Mouse (Mus musculus) CH12.LX (cell line): ENCODE measurements around the gene Bicdl1. TPM values are rescaled to one million over a fixed set of nuclear protein-coding genes. Genes with fewer than 3 reads are reported as not detected.

Experiments
- DNase-seq: peaks from one replicate; pipeline ENCODE4 v3.0.0-alpha.2; 2013; ENCODE audit errors: extremely low read depth
- H3K27ac ChIP-seq: 2 replicates; pipeline ENCODE4 v1.5.1; 2012; ENCODE audit warnings: low read depth, mild to moderate bottlenecking, control low read depth, moderate library complexity; ENCODE audit not compliant: insufficient read depth
- H3K27me3 ChIP-seq: replicated peaks from 2 replicates; pipeline ENCODE3; 2012; ENCODE audit warnings: inconsistent platforms
- H3K36me3 ChIP-seq, 2 experiments: replicated peaks in 1 of 2; 2 replicates each; pipeline versions ENCODE3 to v1.6.1; 2012; ENCODE audit warnings: inconsistent platforms in 1 of 2, low read length in 1 of 2, mild to moderate bottlenecking in 1 of 2, mixed read lengths in 1 of 2, moderate library complexity in 1 of 2; ENCODE audit not compliant: control insufficient read depth in 1 of 2, insufficient read depth in 1 of 2
- H3K4me1 ChIP-seq, 2 experiments: 2 replicates each; pipeline ENCODE4 v1.6.1; 2012; ENCODE audit warnings: inconsistent platforms in 1 of 2, moderate library complexity in 1 of 2; ENCODE audit not compliant: insufficient read depth in 2 of 2, control insufficient read depth in 1 of 2
- H3K4me2 ChIP-seq: 2 replicates; pipeline ENCODE4 v1.6.1; 2012; ENCODE audit warnings: low read depth, mild to moderate bottlenecking, control low read depth; ENCODE audit not compliant: poor library complexity, insufficient read depth, severe bottlenecking
- H3K4me3 ChIP-seq, 3 experiments: fragments of 150-350 bp in 1 of 3; sonication (generic) in 1 of 3; replicated peaks in 1 of 3; 2 replicates each; pipeline versions ENCODE3 to v1.5.1; 2011 to 2012; ENCODE audit warnings: low read depth in 2 of 3, low read length in 2 of 3, mild to moderate bottlenecking in 2 of 3, moderate library complexity in 2 of 3, control low read depth in 1 of 3, improper control_type of control experiment in 1 of 3, inconsistent platforms in 1 of 3, mixed read lengths in 1 of 3; ENCODE audit not compliant: poor library complexity in 1 of 3
- H3K79me2 ChIP-seq: replicated peaks from 2 replicates; pipeline ENCODE4 v1.6.1; 2012; ENCODE audit warnings: mild to moderate bottlenecking, moderate library complexity; ENCODE audit not compliant: control insufficient read depth, poor library complexity, insufficient read depth, severe bottlenecking; ENCODE audit errors: extremely low read depth
- H3K9ac ChIP-seq: 2 replicates; pipeline ENCODE4 v1.6.1; 2012; ENCODE audit warnings: low read depth, mild to moderate bottlenecking, control low read depth, moderate library complexity; ENCODE audit not compliant: insufficient read depth
- H3K9me3 ChIP-seq: replicated peaks from 2 replicates; pipeline ENCODE3; 2012; ENCODE audit warnings: low read length, inconsistent platforms, mixed read lengths
- CHD2 ChIP-seq: IDR thresholded peaks from 2 replicates; pipeline ENCODE4 v1.6.1; 2011; ENCODE audit warnings: low read length, improper control_type of control experiment
- CTCF ChIP-seq, 2 experiments: IDR thresholded peaks in 1 of 2; conservative IDR thresholded peaks in 1 of 2; 2 replicates each; pipeline ENCODE4 v1.5.1; 2011 to 2012; ENCODE audit warnings: low read depth in 2 of 2, low read length in 2 of 2, improper control_type of control experiment in 1 of 2, inconsistent platforms in 1 of 2, mild to moderate bottlenecking in 1 of 2, moderate library complexity in 1 of 2
- E2F4 ChIP-seq: IDR thresholded peaks from 2 replicates; pipeline ENCODE4 v1.6.1; 2011; ENCODE audit warnings: low read depth, low read length, improper control_type of control experiment; ENCODE audit not compliant: insufficient replicate concordance
- EP300 ChIP-seq: IDR thresholded peaks from 2 replicates; pipeline ENCODE4 v1.6.1; 2011; ENCODE audit warnings: low read length, improper control_type of control experiment
- GABPA ChIP-seq: IDR thresholded peaks from 2 replicates; pipeline ENCODE4 v1.6.1; 2012; ENCODE audit warnings: low read depth, low read length, improper control_type of control experiment, inconsistent platforms; ENCODE audit not compliant: insufficient replicate concordance
- JUN ChIP-seq: IDR thresholded peaks from 2 replicates; pipeline ENCODE4 v1.6.1; 2011; ENCODE audit warnings: low read depth, mild to moderate bottlenecking, low read length, improper control_type of control experiment, moderate library complexity; ENCODE audit not compliant: insufficient read depth
- JUND ChIP-seq: conservative IDR thresholded peaks from 2 replicates; pipeline ENCODE4 v1.6.1; 2011; ENCODE audit warnings: low read depth, low read length, improper control_type of control experiment
- KAT2A ChIP-seq: IDR thresholded peaks from 2 replicates; pipeline ENCODE4 v1.6.1; 2012; ENCODE audit warnings: low read length, improper control_type of control experiment, inconsistent platforms; ENCODE audit not compliant: insufficient replicate concordance
- MAZ ChIP-seq: IDR thresholded peaks from 2 replicates; pipeline ENCODE4 v1.6.1; 2012; ENCODE audit warnings: low read depth, mild to moderate bottlenecking, inconsistent platforms, low read length, improper control_type of control experiment, moderate library complexity
- MEF2A ChIP-seq: IDR thresholded peaks from 2 replicates; pipeline ENCODE4 v1.6.1; 2014; ENCODE audit warnings: low read depth, mild to moderate bottlenecking, inconsistent platforms, low read length, improper control_type of control experiment, borderline replicate concordance
- MXI1 ChIP-seq: IDR thresholded peaks from 2 replicates; pipeline ENCODE4 v1.6.1; 2011; ENCODE audit warnings: mild to moderate bottlenecking, low read depth, low read length, improper control_type of control experiment
- MYC ChIP-seq: IDR thresholded peaks from 2 replicates; pipeline ENCODE4 v1.6.1; 2011; ENCODE audit warnings: low read depth, mild to moderate bottlenecking, improper control_type of control experiment, low read length
- NELFE ChIP-seq: IDR thresholded peaks from 2 replicates; pipeline ENCODE4 v1.6.1; 2011; ENCODE audit warnings: low read depth, low read length, improper control_type of control experiment
- PAX5 ChIP-seq: IDR thresholded peaks from 2 replicates; pipeline ENCODE4 v1.6.1; 2012; ENCODE audit warnings: low read length, inconsistent platforms, mixed read lengths
- POLR2A ChIP-seq: IDR thresholded peaks from 2 replicates; pipeline ENCODE4 v1.6.1; 2011; ENCODE audit warnings: low read depth, mild to moderate bottlenecking, improper control_type of control experiment, low read length
- RAD21 ChIP-seq: IDR thresholded peaks from 2 replicates; pipeline ENCODE4 v1.6.1; 2011; ENCODE audit warnings: low read depth, mild to moderate bottlenecking, low read length, improper control_type of control experiment, moderate library complexity
- SIN3A ChIP-seq: IDR thresholded peaks from 2 replicates; pipeline ENCODE4 v1.6.1; 2012; ENCODE audit warnings: low read length, improper control_type of control experiment, inconsistent platforms
- SMC3 ChIP-seq: IDR thresholded peaks from 2 replicates; pipeline ENCODE4 v1.6.1; 2011; ENCODE audit warnings: low read depth, low read length, improper control_type of control experiment
- TCF12 ChIP-seq: IDR thresholded peaks from 2 replicates; pipeline ENCODE4 v1.6.1; 2014; ENCODE audit warnings: low read depth, mild to moderate bottlenecking, inconsistent platforms, low read length, improper control_type of control experiment
- UBTF ChIP-seq: IDR thresholded peaks from 2 replicates; pipeline ENCODE4 v1.6.1; 2012; ENCODE audit warnings: low read depth, mild to moderate bottlenecking, inconsistent platforms, low read length, improper control_type of control experiment, moderate library complexity
- USF1 ChIP-seq: IDR thresholded peaks from 2 replicates; pipeline ENCODE4 v1.6.1; 2014; ENCODE audit warnings: low read depth, mild to moderate bottlenecking, inconsistent platforms, low read length, improper control_type of control experiment
- USF2 ChIP-seq: conservative IDR thresholded peaks from 2 replicates; pipeline ENCODE4 v1.6.1; 2011; ENCODE audit warnings: low read depth, low read length, improper control_type of control experiment
- ZKSCAN1 ChIP-seq: IDR thresholded peaks from 2 replicates; pipeline ENCODE4 v1.6.1; 2012; ENCODE audit warnings: low read depth, inconsistent platforms, low read length, improper control_type of control experiment, borderline replicate concordance
- dilution Hi-C: fragments of 300-500 bp; cut with MboI; formaldehyde crosslinking; loops from 2 replicates; pipeline ENCODE4 v1.14.3; 2020; ENCODE audit warnings: low sequenced_read_pairs; ENCODE audit not compliant: extremely low pct_unique_long_range_greater_than_20kb, extremely low pct_ligation_motif_present
- in situ Hi-C: fragments of 300-500 bp; cut with MboI; formaldehyde crosslinking; loops from 3 replicates; pipeline ENCODE4 v1.14.3; 2019; ENCODE audit warnings: low sequenced_read_pairs, low pct_ligation_motif_present, low pct_unique_long_range_greater_than_20kb, mixed read lengths
- polyA plus RNA-seq: library from polyadenylated mRNA; unstranded; fragments of >175 nt; gene quantifications from 2 replicates; pipeline ENCODE4 v1.2.1, GENCODE M21; 2012; ENCODE audit warnings: low read depth; ENCODE audit not compliant: insufficient read length
- total RNA-seq, 2 experiments: library from RNA; depleted of rRNA; stranded (reverse); fragments of 300-350 nt in 1 of 2; fragments of >200 nt in 1 of 2; gene quantifications; 2 replicates each; pipeline ENCODE4 v1.2.3; 2012 to 2014

The Bicdl1 gene
- total and polyA plus RNA-seq, 3 experiments, result 1.9 to 3.5 (median 2.3) TPM

GRCm38 (mm10) chr5:115656677-115657076, 74.7 kb downstream of the Bicdl1 start:
- Histone ChIP-seq H3K4me2 (no peak overlapping the region), H3K9ac (no peak overlapping the region), H3K27ac (no peak overlapping the region), H3K4me3 (no peak overlapping the region), H3K79me2 (no peaks in the 10 kb centered on the region), H3K4me1 (peaks cover 5 to 24% of the 10 kb centered on the region in 2 experiments), H3K9me3 (no peaks in the 10 kb centered on the region), H3K27me3 (no peaks in the 10 kb centered on the region), H3K36me3 (no peaks in the 10 kb centered on the region)
- in situ Hi-C loops, result no loop called here
- DNase-seq, result no peak
- no peak for TF ChIP-seq KAT2A
- no peak for TF ChIP-seq JUND
- no peak for TF ChIP-seq JUN
- TF ChIP-seq SIN3A, result no peak
- no peak for TF ChIP-seq UBTF
- no peak for TF ChIP-seq CTCF (conservative IDR thresholded peaks at IDR 0.05 in 1 of 2, IDR thresholded peaks at IDR 0.05 in 1 of 2; ENCODE audit: low read depth in 2 of 2, low read length in 2 of 2)
- TF ChIP-seq E2F4, result no peak
- TF ChIP-seq NELFE, result no peak
- no peak for TF ChIP-seq MAZ
- TF ChIP-seq GABPA, result no peak
- dilution Hi-C loops, result no loop called here

- no peak overlapping the region for H3K9ac ChIP-seq
- dilution Hi-C loops, result no loop called here
- H3K27me3 ChIP-seq, result no peaks in the 10 kb centered on the region
- no peaks in the 10 kb centered on the region for H3K9me3 ChIP-seq
- no peak overlapping the region for H3K4me3 ChIP-seq
- H3K27ac ChIP-seq, result no peak overlapping the region
- H3K36me3 ChIP-seq, result peaks cover 5 to 25% of the 10 kb centered on the region in 2 experiments
- no peak overlapping the region for H3K4me2 ChIP-seq
- H3K79me2 ChIP-seq, result no peaks in the 10 kb centered on the region
- in situ Hi-C loops, result no loop called here
- no peak for TF ChIP-seq POLR2A
- TF ChIP-seq E2F4, result no peak
- no peak for TF ChIP-seq PAX5
- no peak for TF ChIP-seq ZKSCAN1
- no peak for TF ChIP-seq UBTF
- TF ChIP-seq CHD2, result no peak
- no peak for TF ChIP-seq SMC3
- TF ChIP-seq MXI1, result no peak
- TF ChIP-seq USF1, result no peak
- TF ChIP-seq MEF2A, result no peak
- no peak for TF ChIP-seq SIN3A
- TF ChIP-seq RAD21, result no peak
- no peak for TF ChIP-seq CTCF (conservative IDR thresholded peaks at IDR 0.05 in 1 of 2, IDR thresholded peaks at IDR 0.05 in 1 of 2; ENCODE audit: low read depth in 2 of 2, low read length in 2 of 2)
- no peak for TF ChIP-seq MAZ
- TF ChIP-seq TCF12, result no peak
- TF ChIP-seq EP300, result no peak
- TF ChIP-seq MYC, result no peak
- no peak for TF ChIP-seq USF2
- H3K4me1 ChIP-seq, result peaks cover 6 to 25% of the 10 kb centered on the region in 2 experiments
- DNase-seq, result no peak
Observed at GRCm38 (mm10) chr5:115653776-115654175, 77.6 kb downstream of the Bicdl1 start.
